Mouse (Mus musculus) mature B cell (primary cell): ENCODE data around the gene Olfr487.
"Not testable (repeated sequence)": the region's sequence is repeated elsewhere in the genome, so short reads cannot be mapped to it uniquely, and the experiment has no call there.

Source experiments
- in situ Hi-C: fragments of 300-500 bp; cut with MboI; formaldehyde crosslinking; loops from 2 replicates; pipeline ENCODE4 v1.14.3; 2019

The Olfr487 gene

GRCm38 (mm10) chr7:108214536-108214935 is at the start of gene Olfr487:
TSS of gene Olfr487 (minus strand) at chr7:108214636.
- in situ Hi-C loops: not testable (repeated sequence)

- in situ Hi-C loops: no loop called here
Measured at GRCm38 (mm10) chr7:108258247-108258646, 43.8 kb upstream of the Olfr487 start, which contains the start of gene Olfr488. TSS of gene Olfr488 (minus strand) at chr7:108258347.

- in situ Hi-C loops: no loop called here
Measured at GRCm38 (mm10) chr7:108233551-108233950, 19.1 kb upstream of the Olfr487 start.

- in situ Hi-C loops: no loop called here
Measured at GRCm38 (mm10) chr7:108196938-108197337, 17.5 kb downstream of the Olfr487 start.

GRCm38 (mm10) chr7:108196337-108196736 is 18.1 kb downstream of the Olfr487 start:
- in situ Hi-C loops: not testable (repeated sequence)

GRCm38 (mm10) chr7:108192714-108193113 is 21.7 kb downstream of the Olfr487 start:
- in situ Hi-C loops: not testable (repeated sequence)

- in situ Hi-C loops: not testable (repeated sequence)
Measured at GRCm38 (mm10) chr7:108191196-108191595, 23.2 kb downstream of the Olfr487 start.

- in situ Hi-C loops: not testable (repeated sequence)
Measured at GRCm38 (mm10) chr7:108185237-108185636, 29.2 kb downstream of the Olfr487 start.

GRCm38 (mm10) chr7:108184401-108184800 is 30.0 kb downstream of the Olfr487 start:
- in situ Hi-C loops: not testable (repeated sequence)

- in situ Hi-C loops: not testable (repeated sequence)
Measured at GRCm38 (mm10) chr7:108172642-108173041, 41.8 kb downstream of the Olfr487 start, which contains the start of gene Olfr486. TSS of gene Olfr486 (minus strand) at chr7:108172742.

- in situ Hi-C loops: no loop called here
Measured at GRCm38 (mm10) chr7:108159771-108160170, 54.7 kb downstream of the Olfr487 start, which contains the start of gene Olfr485. TSS of gene Olfr485 (minus strand) at chr7:108159871.
